Mouse (Mus musculus) C2C12 (cell line): Measurements from ENCODE around the gene Agap1.

ENCODE experiments used
- CEBPB ChIP-seq: IDR thresholded peaks from one replicate; pipeline ENCODE4 v1.6.1; 2011; ENCODE audit warnings: low read depth, mild to moderate bottlenecking, control low read depth, moderate library complexity
- CTCF ChIP-seq: IDR thresholded peaks from one replicate; pipeline ENCODE4 v1.5.1; 2011; ENCODE audit not compliant: control insufficient read depth, insufficient read depth, insufficient read length
- MAX ChIP-seq: IDR thresholded peaks from one replicate; pipeline ENCODE4 v1.6.1; 2011; ENCODE audit warnings: mild to moderate bottlenecking, control low read depth
- MYOG ChIP-seq: IDR thresholded peaks from one replicate; pipeline ENCODE4 v1.6.1; 2011; ENCODE audit not compliant: control insufficient read depth, insufficient read length; ENCODE audit errors: extremely low read depth
- USF1 ChIP-seq: IDR thresholded peaks from one replicate; pipeline ENCODE4 v1.6.1; 2011; ENCODE audit warnings: low read depth, mild to moderate bottlenecking, control low read depth, moderate library complexity

DNA sequence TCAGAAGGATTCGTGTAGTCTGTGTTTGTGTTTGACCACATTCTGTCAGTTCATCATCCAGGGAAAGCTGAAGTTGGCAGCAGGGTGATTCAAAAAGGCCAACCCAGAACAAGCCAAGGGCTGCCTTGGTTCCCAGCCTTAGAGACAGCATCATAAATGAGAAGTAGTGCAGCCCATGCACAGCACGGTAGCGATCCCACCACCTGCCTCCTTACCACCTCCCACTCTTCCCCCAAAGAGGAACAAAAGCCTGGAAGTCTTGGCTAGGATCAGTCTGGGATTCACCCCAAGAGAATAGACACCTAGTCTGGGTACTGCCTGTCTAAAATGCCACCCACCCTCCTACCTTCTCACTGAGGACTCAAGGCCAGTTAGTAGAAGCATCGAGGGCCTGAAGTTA lies 390.9 kb downstream of the Agap1 start:
- TF ChIP-seq CTCF (no peak), USF1 (no peak), MYOG (no peak), MAX (no peak), CEBPB (no peak)
